8 mouse cellular contexts compared by ENCODE assay signal in genomic region chr8:11392739-11393138, GRCm38 (mm10).
DNase-seq lines count a peak whose midpoint lies in the region; ATAC-seq and TF ChIP-seq lines count a peak whose summit lies in the region.

No protein-coding gene starts in this region.

- DNase-seq in cerebellum, adult 18-20 months = peak; percentile 27 to 63
- no peak for DNase-seq in cerebellum, adult 9-11 months
- peak; percentile 48 for DNase-seq in WW6 (ENCODE audit: low read depth, low spot score)
- peak; percentile 83 for DNase-seq in embryo, embryonic 10 days (ENCODE audit: low spot score)
- DNase-seq in heart, adult 11 months = peak; percentile 96
- peak; percentile 94 for DNase-seq in lung, postnatal 0 days (ENCODE audit: low spot score)

- H3K36me3 ChIP-seq in kidney, embryonic 14.5 days (ENCODE audit: control insufficient read depth, insufficient read depth, low read length) = no peaks in the 10 kb centered on the region
- H3K36me3 ChIP-seq in lung, postnatal 0 days (ENCODE audit: insufficient read depth, low read length) = no peaks in the 10 kb centered on the region
- H3K36me3 ChIP-seq in stomach, embryonic 15.5 days = no peaks in the 10 kb centered on the region

- H3K4me3 ChIP-seq in kidney, embryonic 14.5 days (ENCODE audit: low read length) = no peak overlapping the region
- no peak overlapping the region for H3K4me3 ChIP-seq in lung, postnatal 0 days (ENCODE audit: low read depth, low read length)
- H3K4me3 ChIP-seq in stomach, embryonic 15.5 days (replicated peaks) = no peak overlapping the region

- H3K4me1 ChIP-seq in kidney, embryonic 14.5 days (ENCODE audit: control insufficient read depth, insufficient read depth, low read length) = peaks cover 25% of the 10 kb centered on the region
- H3K4me1 ChIP-seq in lung, postnatal 0 days (ENCODE audit: insufficient read depth, low read depth, low read length) = peaks cover 38% of the 10 kb centered on the region
- 0 out of 2 replicates have a peak, but pooled peaks cover 9% of the 10 kb centered on the region for H3K4me1 ChIP-seq in stomach, embryonic 15.5 days

- no peaks in the 10 kb centered on the region for H3K27me3 ChIP-seq in kidney, embryonic 14.5 days (ENCODE audit: control insufficient read depth, insufficient read depth, low read length)
- H3K27me3 ChIP-seq in lung, postnatal 0 days (replicated peaks; ENCODE audit: insufficient read depth, low read length) = no peaks in the 10 kb centered on the region
- no peaks in the 10 kb centered on the region for H3K27me3 ChIP-seq in stomach, embryonic 15.5 days (replicated peaks)

- peak; percentile 97 for TF ChIP-seq CTCF in lung, postnatal 0 days (IDR thresholded peaks at IDR 0.05)

- no peaks in the 10 kb centered on the region; the same call in 1 of the 2 replicates for H3K9me3 ChIP-seq in kidney, embryonic 14.5 days (ENCODE audit: control insufficient read depth, low read length)
- H3K9me3 ChIP-seq in lung, postnatal 0 days (ENCODE audit: low read length) = no peaks in the 10 kb centered on the region
- no peaks in the 10 kb centered on the region for H3K9me3 ChIP-seq in stomach, embryonic 15.5 days

- WGBS in kidney, embryonic 14.5 days = 8% methylated on average over 1 of the region's 1 CpGs
- WGBS in lung, postnatal 0 days = 0% methylated on average over 1 of the region's 1 CpGs
- whole genome bisulfite sequencing in stomach, embryonic 15.5 days = 0% methylated on average over 1 of the region's 1 CpGs

- H3K9ac ChIP-seq in kidney, embryonic 14.5 days (ENCODE audit: low read depth, low read length) = no peak overlapping the region
- no peak overlapping the region for H3K9ac ChIP-seq in lung, postnatal 0 days (replicated peaks; ENCODE audit: low read depth)
- no peak overlapping the region for H3K9ac ChIP-seq in stomach, embryonic 15.5 days

- peak overlapping the region; percentile 69; the same call in 1 of the 2 replicates for H3K27ac ChIP-seq in kidney, embryonic 14.5 days (ENCODE audit: low read depth, low read length)
- H3K27ac ChIP-seq in lung, postnatal 0 days (ENCODE audit: low read length) = peak overlapping the region; percentile 87
- H3K27ac ChIP-seq in stomach, embryonic 15.5 days = peak overlapping the region; percentile 60

- no peak overlapping the region for H3K4me2 ChIP-seq in kidney, embryonic 14.5 days (replicated peaks; ENCODE audit: low read depth, low read length)
- no peak overlapping the region for H3K4me2 ChIP-seq in lung, postnatal 0 days (replicated peaks; ENCODE audit: low read depth, low read length)
- no peak overlapping the region for H3K4me2 ChIP-seq in stomach, embryonic 15.5 days

- peak; percentile 82 for TF ChIP-seq EP300 in lung, postnatal 0 days (IDR thresholded peaks at IDR 0.05)

- peak; percentile 6; the same call in 1 of the 2 replicates for ATAC-seq in kidney, embryonic 14.5 days (ENCODE audit: low FRiP score, low TSS enrichment)
- ATAC-seq in lung, postnatal 0 days = peak; percentile 69
- no peak for ATAC-seq in stomach, embryonic 15.5 days (ENCODE audit: insufficient read depth, low FRiP score, low read depth)
